Mouse (Mus musculus): ENCODE results near the gene Tdpoz5.
"Not testable (repeated sequence)": the region's sequence is repeated elsewhere in the genome, so short reads cannot be mapped to it uniquely, and the experiment has no call there.

Gene Tdpoz5

DNA sequence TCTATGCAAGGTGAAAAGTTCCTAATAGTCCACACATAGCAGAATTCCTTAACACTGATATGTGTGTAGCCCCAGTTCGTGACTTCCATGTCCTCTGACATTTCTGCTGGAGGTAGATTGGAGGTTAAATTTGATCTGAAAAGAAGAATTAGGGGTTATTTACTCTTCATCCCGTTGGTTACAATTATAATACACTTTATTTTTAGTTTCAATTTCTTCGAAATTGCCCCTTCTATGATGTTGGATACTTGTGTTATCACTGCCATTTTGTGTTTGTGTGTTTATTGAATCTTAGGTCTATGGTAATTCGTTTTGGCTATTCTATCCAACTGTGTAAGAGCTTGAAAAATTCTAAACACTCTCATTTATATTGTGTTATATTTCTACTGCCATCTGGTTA, at the start of gene Tdpoz5:
Gene Tdpoz5 (minus strand): TSS at position 101 of the 400 bp plus-strand sequence.
- DNase-seq (ENCODE audit: low spot score): not testable (repeated sequence)

DNA sequence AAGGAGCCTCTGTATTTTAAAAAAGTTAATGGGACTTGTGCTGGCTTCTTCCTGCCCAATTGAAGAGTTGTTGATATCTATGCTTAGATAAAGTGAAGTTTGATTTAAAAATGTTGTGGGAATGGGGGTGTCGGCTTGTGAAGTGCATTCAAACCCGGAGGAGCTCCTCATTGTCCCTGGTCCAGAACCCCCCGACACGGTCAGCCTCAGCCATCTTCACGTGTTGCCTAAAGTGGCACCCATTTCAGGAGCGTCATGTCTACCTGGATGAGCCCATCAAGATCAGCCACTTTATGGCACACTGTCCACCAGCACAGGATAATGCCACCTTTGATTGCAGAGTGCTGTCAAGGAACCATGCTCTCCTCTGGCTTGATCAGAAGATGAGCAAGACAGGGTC, 7.8 kb upstream of the Tdpoz5 start:
- DNase-seq (ENCODE audit: low spot score): not testable (repeated sequence)

DNA sequence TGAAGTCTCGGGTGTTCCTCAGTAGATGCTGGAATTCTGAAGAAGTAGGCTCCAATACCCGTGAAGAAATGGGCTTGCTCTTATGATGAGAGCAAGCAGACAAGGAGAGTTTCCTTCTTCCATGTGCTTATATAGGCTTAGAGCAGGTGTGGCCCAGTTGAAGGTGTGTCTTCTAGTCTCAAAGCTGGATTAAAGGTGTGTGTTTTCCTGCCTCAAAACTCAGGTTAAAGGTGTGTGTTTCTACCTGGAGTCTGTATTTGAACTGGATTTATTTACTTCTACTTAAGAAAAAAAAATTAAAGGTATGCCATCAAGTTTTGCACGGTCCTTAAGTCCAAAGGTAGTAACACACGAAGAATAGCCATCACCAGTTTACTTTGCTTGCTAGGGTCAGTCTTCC, 17.7 kb downstream of the Tdpoz5 start, which contains the start of gene Gm9117:
Gene Gm9117 (minus strand): TSS at position 101 of the 400 bp plus-strand sequence.
- DNase-seq (ENCODE audit: low spot score): not testable (repeated sequence)

DNA sequence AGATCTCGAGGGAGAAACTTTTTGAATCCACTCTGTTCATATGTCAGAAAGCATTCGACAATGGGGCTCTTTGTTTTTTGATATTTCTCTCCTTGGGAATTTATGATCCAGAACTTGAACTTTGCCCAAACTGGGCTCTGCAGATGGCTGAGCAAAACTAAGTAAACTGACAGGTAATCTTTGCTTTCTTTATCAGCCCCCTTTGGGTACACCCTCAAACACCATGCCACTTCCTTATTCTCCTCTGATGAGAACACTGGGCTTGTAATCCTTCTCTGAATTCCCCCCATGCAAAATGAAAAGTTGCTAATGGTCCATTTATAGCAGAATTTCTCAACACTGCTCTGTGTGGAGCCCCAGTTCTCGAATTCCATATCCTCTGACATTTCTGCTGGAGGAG, 22.7 kb downstream of the Tdpoz5 start:
- DNase-seq (ENCODE audit: low spot score): not testable (repeated sequence)
